Mouse (Mus musculus) ES-Bruce4 (cell line): ENCODE results near the gene B130006D01Rik. TPM values are rescaled to one million over a fixed set of nuclear protein-coding genes. Genes with fewer than 3 reads are reported as not detected.

Experiments used
- H3K27ac ChIP-seq: 2 replicates; pipeline ENCODE4 v1.5.1; 2012; ENCODE audit warnings: low read length, inconsistent platforms; ENCODE audit not compliant: insufficient read depth
- H3K27me3 ChIP-seq: 2 replicates; pipeline ENCODE4 v1.6.1; 2012; ENCODE audit warnings: mild to moderate bottlenecking, low read length, inconsistent platforms; ENCODE audit not compliant: control insufficient read depth, poor library complexity, insufficient read depth, severe bottlenecking
- H3K36me3 ChIP-seq: 2 replicates; pipeline ENCODE4 v1.6.1; 2012; ENCODE audit warnings: inconsistent platforms, mild to moderate bottlenecking, low read length, moderate library complexity; ENCODE audit not compliant: control insufficient read depth, poor library complexity, insufficient read depth, severe bottlenecking
- H3K4me1 ChIP-seq: one replicate; pipeline ENCODE4 v1.8.1; 2011; ENCODE audit warnings: low read length; ENCODE audit not compliant: control insufficient read depth, insufficient read depth
- H3K4me3 ChIP-seq: 2 replicates; pipeline ENCODE4 v1.5.1; 2011; ENCODE audit warnings: low read depth, mild to moderate bottlenecking, low read length
- H3K9ac ChIP-seq: 2 replicates; pipeline ENCODE4 v1.6.1; 2012; ENCODE audit warnings: low read depth, mild to moderate bottlenecking, inconsistent platforms; ENCODE audit not compliant: poor library complexity, severe bottlenecking
- H3K9me3 ChIP-seq: replicated peaks from 2 replicates; pipeline ENCODE4 v1.6.1; 2012; ENCODE audit warnings: mild to moderate bottlenecking, low read length, inconsistent platforms; ENCODE audit not compliant: control insufficient read depth, poor library complexity, insufficient read depth, severe bottlenecking
- CTCF ChIP-seq: IDR thresholded peaks from one replicate; pipeline ENCODE4 v1.8.1; 2011; ENCODE audit warnings: low read depth, low read length
- EP300 ChIP-seq: IDR thresholded peaks from 2 replicates; pipeline ENCODE4 v1.6.1; 2011; ENCODE audit warnings: low read depth, low read length; ENCODE audit not compliant: insufficient read depth
- POLR2A ChIP-seq: IDR thresholded peaks from one replicate; pipeline ENCODE4 v1.8.1; 2011; ENCODE audit warnings: low read length; ENCODE audit not compliant: insufficient read depth
- polyA plus RNA-seq: library from polyadenylated mRNA; stranded (reverse); fragments of >200 nt; gene quantifications from 2 replicates; pipeline ENCODE4 v1.2.4, GENCODE M21; 2011; ENCODE audit warnings: low read depth; ENCODE audit not compliant: missing spikeins, insufficient read depth, insufficient read length

Gene B130006D01Rik
- 2.3 and 3.9 TPM in 2 replicates for polyA plus RNA-seq

GRCm38 (mm10) chr11:95723287-95723686 lies at the start of gene B130006D01Rik:
Gene B130006D01Rik (plus strand): TSS chr11:95723587.
- Histone ChIP-seq H3K4me3 (no peak within 1 kb of the TSS), H3K9ac (no peak within 1 kb of the TSS), H3K9me3 (no peaks in the 10 kb centered on the region), H3K36me3 (no peaks in the 10 kb centered on the region), H3K4me1 (peaks cover 2% of the 10 kb centered on the region), H3K27me3 (no peaks in the 10 kb centered on the region), H3K27ac (no peak within 1 kb of the TSS)
- no peak for TF ChIP-seq EP300
- no peak for TF ChIP-seq CTCF
- no peak for TF ChIP-seq POLR2A

DNA sequence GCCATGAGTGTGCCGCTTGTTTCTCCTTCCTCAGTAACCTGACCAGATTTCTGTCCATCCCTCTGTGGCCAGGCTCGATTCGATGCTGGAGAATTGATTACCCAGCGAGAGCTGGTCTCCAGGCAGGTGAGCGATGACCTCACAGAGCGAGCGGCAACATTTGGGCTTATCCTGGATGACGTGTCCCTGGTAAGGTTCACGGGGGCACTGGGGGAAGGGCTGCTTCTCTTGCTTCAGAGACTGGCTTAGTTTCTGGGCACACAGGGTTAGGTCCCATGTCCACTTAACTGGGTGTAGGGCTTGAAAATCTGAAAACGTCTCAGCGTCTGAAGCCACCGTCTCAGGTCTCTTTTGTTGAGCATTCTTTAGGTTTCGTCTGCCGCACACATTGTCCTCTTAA lies 47.9 kb upstream of the B130006D01Rik start:
- Histone ChIP-seq H3K36me3 (peaks cover 66% of the 10 kb centered on the region), H3K4me1 (no peaks in the 10 kb centered on the region)

DNA sequence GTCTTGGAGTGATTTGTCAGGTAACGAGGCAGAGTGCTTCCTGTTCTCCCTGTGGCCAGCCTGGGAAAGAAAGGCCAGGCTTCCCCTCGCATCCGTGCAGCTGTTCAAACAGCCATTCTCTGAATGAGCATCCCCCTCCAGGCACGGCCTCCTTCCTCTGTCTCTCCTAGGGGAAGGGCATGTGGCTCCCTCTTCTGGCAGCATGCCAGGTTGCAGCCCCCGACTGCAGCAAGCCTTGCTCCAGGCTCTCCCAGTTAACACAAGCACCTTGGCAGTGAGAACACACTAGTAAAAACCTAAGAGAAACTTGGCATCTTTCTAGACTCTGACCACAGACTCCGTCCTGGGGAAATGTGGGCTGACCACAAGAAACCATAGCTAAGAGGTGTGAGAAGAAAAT lies 47.1 kb upstream of the B130006D01Rik start:
- TF ChIP-seq EP300 (0 out of 2 replicates have a peak, but pooled peaks have one; percentile 52), POLR2A (no peak), CTCF (peak; percentile 94)
- H3K4me3 ChIP-seq = no peak overlapping the region
- no peak overlapping the region for H3K27ac ChIP-seq
- H3K27me3 ChIP-seq = no peaks in the 10 kb centered on the region
- H3K4me1 ChIP-seq = no peaks in the 10 kb centered on the region
- peaks cover 63% of the 10 kb centered on the region for H3K36me3 ChIP-seq
- no peaks in the 10 kb centered on the region for H3K9me3 ChIP-seq
- H3K9ac ChIP-seq = no peak overlapping the region

More for the DNA sequence above, 47.9 kb upstream of the B130006D01Rik start:
- Histone ChIP-seq H3K27me3 (no peaks in the 10 kb centered on the region), H3K27ac (no peak overlapping the region), H3K9me3 (no peaks in the 10 kb centered on the region), H3K9ac (no peak overlapping the region), H3K4me3 (no peak overlapping the region)
- TF ChIP-seq EP300 (no peak), CTCF (no peak), POLR2A (no peak)

- Histone ChIP-seq H3K27me3 (no peaks in the 10 kb centered on the region), H3K36me3 (peaks cover 50% of the 10 kb centered on the region), H3K4me1 (no peaks in the 10 kb centered on the region), H3K9me3 (no peaks in the 10 kb centered on the region), H3K27ac (no peak overlapping the region), H3K9ac (no peak overlapping the region), H3K4me3 (no peak overlapping the region)
- TF ChIP-seq EP300 (no peak), CTCF (no peak), POLR2A (no peak)
Observed at GRCm38 (mm10) chr11:95677925-95678701, 45.3 kb upstream of the B130006D01Rik start.

DNA sequence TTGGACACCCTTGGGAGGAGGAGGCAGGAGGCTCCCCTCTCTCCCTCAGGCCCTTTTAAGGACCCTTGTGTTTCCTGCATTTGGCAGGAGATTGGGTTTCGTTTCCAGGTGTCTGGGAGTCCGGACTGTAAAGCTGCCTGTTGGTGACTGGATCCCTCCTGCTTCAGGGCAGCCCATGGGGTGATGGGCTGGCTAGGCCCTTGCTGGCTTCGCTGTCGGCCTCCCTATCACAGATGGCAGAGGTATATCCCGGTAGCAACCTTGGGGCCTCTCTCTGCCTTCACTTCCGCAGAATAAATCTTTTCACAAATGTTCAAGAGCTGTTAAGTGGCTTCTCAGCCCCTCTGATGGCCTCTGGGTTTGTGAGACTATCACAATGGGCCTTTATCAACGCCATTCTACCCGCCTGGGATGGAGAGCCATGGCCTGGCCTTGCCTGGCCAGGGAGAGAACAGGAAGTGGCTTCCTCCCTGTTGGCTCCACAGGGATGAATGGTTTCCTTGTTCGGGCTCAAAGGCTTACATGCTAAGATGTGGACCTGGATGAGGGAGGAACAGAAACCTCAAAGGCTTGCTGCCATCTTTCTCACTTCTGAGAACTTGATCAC lies 41.3 kb upstream of the B130006D01Rik start:
- Histone ChIP-seq H3K4me3 (no peak overlapping the region), H3K4me1 (no peaks in the 10 kb centered on the region), H3K27ac (no peak overlapping the region), H3K9ac (no peak overlapping the region), H3K9me3 (no peaks in the 10 kb centered on the region), H3K27me3 (no peaks in the 10 kb centered on the region), H3K36me3 (peaks cover 32% of the 10 kb centered on the region)
- TF ChIP-seq EP300 (no peak), CTCF (no peak), POLR2A (no peak)

DNA sequence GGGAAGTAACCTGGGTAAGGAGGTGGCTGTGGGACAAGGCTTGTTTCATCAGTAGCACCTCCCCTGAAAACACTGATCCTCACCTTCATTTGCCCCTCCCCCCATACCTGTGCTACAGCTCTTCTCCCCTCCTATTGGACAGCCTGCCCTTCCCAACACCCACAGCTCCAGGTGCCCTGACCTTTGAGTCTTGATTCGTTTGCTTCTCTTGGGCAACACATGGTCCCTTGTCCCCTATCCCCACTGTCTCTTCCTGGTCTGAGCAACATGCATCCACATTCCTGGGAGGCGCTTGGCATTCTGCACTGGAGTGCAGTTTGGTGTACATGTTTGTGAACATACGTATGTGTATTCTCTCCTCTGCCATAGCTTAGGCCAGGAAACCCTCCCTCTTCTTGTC lies 40.4 kb upstream of the B130006D01Rik start:
- TF ChIP-seq POLR2A = no peak
- no peak for TF ChIP-seq CTCF
- H3K9me3 ChIP-seq = no peaks in the 10 kb centered on the region
- no peak overlapping the region for H3K9ac ChIP-seq
- no peaks in the 10 kb centered on the region for H3K4me1 ChIP-seq
- no peak overlapping the region for H3K27ac ChIP-seq
- no peaks in the 10 kb centered on the region for H3K27me3 ChIP-seq
- peaks cover 24% of the 10 kb centered on the region for H3K36me3 ChIP-seq
- no peak overlapping the region for H3K4me3 ChIP-seq
